Mouse (Mus musculus) adrenal gland, adult 10 weeks (tissue): ENCODE results near the gene Trmt5. TPM values are rescaled to one million over a fixed set of nuclear protein-coding genes. Genes with fewer than 3 reads are reported as not detected.

ENCODE experiments used
- polyA plus RNA-seq: library from polyadenylated mRNA; stranded (reverse); fragments of 350-450 nt; fragmentation: Illumina TruSeq; extraction: RNeasy Lipid Tissue Mini Kit (QIAGEN cat#74804); gene quantifications from one replicate; pipeline ENCODE4 v1.2.3, GENCODE M21; 2014; ENCODE audit warnings: low read depth, low replicate concordance

The Trmt5 gene
- polyA plus RNA-seq: 30.3 TPM

DNA sequence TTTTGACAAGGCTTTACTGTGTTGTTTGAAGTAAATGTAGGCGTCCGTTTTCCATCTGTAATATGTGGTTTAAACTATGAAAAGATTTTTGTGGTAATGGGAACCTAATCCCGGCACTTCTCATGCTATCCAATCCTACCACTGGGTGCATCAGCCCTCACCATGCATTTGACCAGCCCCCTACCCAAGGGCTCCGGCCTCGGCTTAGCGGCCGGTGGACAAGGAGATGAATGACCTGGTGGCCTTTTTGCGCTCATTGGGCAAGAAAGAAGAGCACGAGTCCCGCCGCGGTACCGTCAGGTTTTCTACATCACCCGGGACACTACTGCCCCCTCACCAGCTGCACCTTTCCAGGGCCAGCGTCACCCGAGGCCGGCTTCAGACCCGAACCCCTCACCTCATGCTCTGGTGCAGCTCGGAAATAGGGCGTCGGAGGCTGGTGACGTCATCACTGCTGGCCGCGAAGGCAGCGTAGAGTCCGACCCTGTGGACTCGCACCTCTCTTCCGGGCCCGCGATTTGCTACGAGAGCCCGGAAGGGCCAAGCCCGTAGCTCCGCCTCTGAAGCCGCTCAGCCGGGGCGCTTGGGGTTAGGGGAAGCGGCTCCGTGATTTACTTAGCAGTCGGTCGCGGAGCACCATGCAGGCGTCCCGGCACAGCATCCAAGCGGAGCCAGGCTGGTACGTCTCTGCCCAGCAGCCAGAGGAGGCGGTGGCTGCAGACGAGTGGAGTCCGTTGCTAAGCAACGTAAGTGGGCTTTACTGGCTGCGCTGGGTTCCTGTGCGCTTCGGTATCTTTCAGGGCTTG is at the start of gene Trmt5, which contains the start of gene Slc38a6:
TSS of gene Trmt5 (minus strand) at position 424 of the 806 bp plus-strand sequence.
TSS of gene Slc38a6 (plus strand) at position 493 of the 806 bp plus-strand sequence.

Other genes with a start within 250 kb of the Trmt5 start
- 2.7 TPM for gene Six1, start 232.8 kb downstream of the Trmt5 start, polyA plus RNA-seq
- gene Six4, start 173.3 kb downstream of the Trmt5 start, polyA plus RNA-seq: 0.82 TPM
- gene Mnat1, start 163.0 kb downstream of the Trmt5 start, polyA plus RNA-seq: 17.2 TPM
- 8.4 TPM for gene Slc38a6, start 69 bp upstream of the Trmt5 start, polyA plus RNA-seq